Comparison of ENCODE assay signal across 12 mouse cellular contexts in genomic region chr9:7950211-7950644, GRCm38 (mm10). TPM values are rescaled to one million over a fixed set of nuclear protein-coding genes. Genes with fewer than 3 reads are reported as not detected.
DNase-seq lines count a peak whose midpoint lies in the region; ATAC-seq and TF ChIP-seq lines count a peak whose summit lies in the region.
"Had no signal": no experiment of that assay in that cellular context is flagged by ENCODE, and none has a peak within 500 bp of the region (broad histone marks: within the 10 kb centered on the region; RNA-seq: fewer than 3 reads in every experiment).

No protein-coding gene starts in this region.

- H3K36me3 ChIP-seq in kidney, embryonic 16.5 days (ENCODE audit: insufficient read depth, low read length) = peaks cover 60% of the 10 kb centered on the region

- H3K4me1 ChIP-seq in cortical plate, adult 2 months (ENCODE audit: control insufficient read depth, insufficient read depth, low read length) = peaks cover 7% of the 10 kb centered on the region
- no peaks in the 10 kb centered on the region for H3K4me1 ChIP-seq in kidney, embryonic 16.5 days (ENCODE audit: insufficient read depth, low read length)
- H3K4me1 ChIP-seq: heart, embryonic 10.5 days had no signal

- H3K27ac ChIP-seq in cortical plate, adult 2 months (ENCODE audit: insufficient read depth, low read length) = peak overlapping the region; percentile 96; the same call in 1 of the 2 replicates
- H3K27ac ChIP-seq in kidney, embryonic 16.5 days (ENCODE audit: low read length) = no peak overlapping the region
- H3K27ac ChIP-seq: heart, embryonic 10.5 days had no signal

- DNase-seq in gastrocnemius, adult 18-20 months (ENCODE audit: low spot score) = peak; percentile 61
- no peak for DNase-seq in gastrocnemius, adult 8-10 months (ENCODE audit: low spot score in 2 of 2)
- peak; percentile 10 for DNase-seq in 3T3-L1 (ENCODE audit: low read depth, low spot score)
- DNase-seq in left cerebral cortex, postnatal 25 days (ENCODE audit: low spot score in 2 of 2) = peak; percentile 68 to 92
- no peak for DNase-seq in lung, postnatal 14 days
- DNase-seq: cerebellum, adult 18-20 months; forebrain, postnatal 0 days had no signal

- WGBS in kidney, embryonic 16.5 days = 92% methylated on average over 7 of the region's 7 CpGs

- no peaks in the 10 kb centered on the region for H3K9me3 ChIP-seq in kidney, embryonic 16.5 days (ENCODE audit: low read length)
- H3K9me3 ChIP-seq: heart, embryonic 10.5 days had no signal

- no peak overlapping the region for H3K4me3 ChIP-seq in cortical plate, adult 2 months (ENCODE audit: insufficient read depth, low read length)
- no peak overlapping the region for H3K4me3 ChIP-seq in kidney, embryonic 16.5 days (ENCODE audit: low read length)
- H3K4me3 ChIP-seq: heart, embryonic 10.5 days had no signal

- no peak for TF ChIP-seq POLR2A in cortical plate, adult 2 months (IDR thresholded peaks at IDR 0.05; ENCODE audit: extremely low read depth, insufficient read depth, low read length)

- no peak overlapping the region for H3K4me2 ChIP-seq in kidney, embryonic 16.5 days (replicated peaks; ENCODE audit: low read depth, low read length)

- intact Hi-C loops in left cerebral cortex, postnatal 25 days (cut with DNase I) = no loop called here

- no peak for ATAC-seq in kidney, embryonic 16.5 days (ENCODE audit: low FRiP score, low TSS enrichment)
- no peak for ATAC-seq in erythroid progenitor cell, adult 5-6 weeks (replicated peaks; ENCODE audit: low FRiP score, poor library complexity, severe bottlenecking)
- ATAC-seq: CD4-positive, CD25-positive, alpha-beta regulatory T cell, adult 4 months had no signal

- TF ChIP-seq CTCF in cortical plate, adult 2 months (IDR thresholded peaks at IDR 0.05; ENCODE audit: extremely low read depth, insufficient read depth, low read length) = no peak

- no peaks in the 10 kb centered on the region for H3K27me3 ChIP-seq in kidney, embryonic 16.5 days (ENCODE audit: insufficient read depth, low read length)

- no peak overlapping the region for H3K9ac ChIP-seq in kidney, embryonic 16.5 days (replicated peaks; ENCODE audit: low read length)
- H3K9ac ChIP-seq: forebrain, postnatal 0 days had no signal

RNA-seq across cellular contexts. Expression of gene Yap1, which starts 54.2 kb away (rescaled TPM):
- 10 to 100 TPM; 36.9 to 40.5 TPM for total RNA-seq in gastrocnemius, adult 18-20 months (2021)
- 10 to 100 TPM; 34.6 to 42.5 (median 36.6) TPM for total RNA-seq in gastrocnemius, adult 8-10 months (2022)
- 12.5 and 13.1 TPM in 2 replicates for polyA plus RNA-seq in cortical plate, adult 2 months (2012; rRNA removed)
- total RNA-seq in left cerebral cortex, postnatal 25 days (2021) = 10 to 100 TPM; 17.0 TPM
- polyA plus RNA-seq in kidney, embryonic 16.5 days (2015; fragmentation: Nextera tagmentation; extraction: Ambion mirVana) = 35.7 and 37.1 TPM in 2 replicates
- 2.5 TPM in 1 of 2 replicates, not detected in the other for total RNA-seq in erythroid progenitor cell, adult 5-6 weeks (2015; ENCODE audit: low replicate concordance)
- total RNA-seq in erythroid progenitor cell, adult 5-6 weeks (2017; ENCODE audit: low replicate concordance) = not detected in 2 replicates
- polyA plus RNA-seq: CD4-positive, CD25-positive, alpha-beta regulatory T cell, adult 4 months had no signal

Comparison
In these comparisons a context has a peak if more than half of its experiments do, and no peak if none do; other contexts are left out.
1. DNase-seq: peak in gastrocnemius, adult 18-20 months (single experiment), 3T3-L1 (single experiment) and left cerebral cortex, postnatal 25 days (2 of 2); none in gastrocnemius, adult 8-10 months (0 of 2) and lung, postnatal 14 days (single experiment).
2. RNA of gene Yap1, which starts 54.2 kb away (total RNA-seq): 36.9 to 40.5 TPM in gastrocnemius, adult 18-20 months, 34.6 to 42.5 TPM in gastrocnemius, adult 8-10 months and 17.0 TPM in left cerebral cortex, postnatal 25 days; 2.5 TPM in erythroid progenitor cell, adult 5-6 weeks; every median in the first group is over 4 times any median in the second.